Mouse (Mus musculus): Measurements from ENCODE around the gene Spata2. TPM values are rescaled to one million over a fixed set of nuclear protein-coding genes. Genes with fewer than 3 reads are reported as not detected.

Spata2 gene
- 10 to 100 TPM; 24.1 to 30.1 TPM for polyA plus RNA-seq (2017; shearing (Covaris generic))

DNA sequence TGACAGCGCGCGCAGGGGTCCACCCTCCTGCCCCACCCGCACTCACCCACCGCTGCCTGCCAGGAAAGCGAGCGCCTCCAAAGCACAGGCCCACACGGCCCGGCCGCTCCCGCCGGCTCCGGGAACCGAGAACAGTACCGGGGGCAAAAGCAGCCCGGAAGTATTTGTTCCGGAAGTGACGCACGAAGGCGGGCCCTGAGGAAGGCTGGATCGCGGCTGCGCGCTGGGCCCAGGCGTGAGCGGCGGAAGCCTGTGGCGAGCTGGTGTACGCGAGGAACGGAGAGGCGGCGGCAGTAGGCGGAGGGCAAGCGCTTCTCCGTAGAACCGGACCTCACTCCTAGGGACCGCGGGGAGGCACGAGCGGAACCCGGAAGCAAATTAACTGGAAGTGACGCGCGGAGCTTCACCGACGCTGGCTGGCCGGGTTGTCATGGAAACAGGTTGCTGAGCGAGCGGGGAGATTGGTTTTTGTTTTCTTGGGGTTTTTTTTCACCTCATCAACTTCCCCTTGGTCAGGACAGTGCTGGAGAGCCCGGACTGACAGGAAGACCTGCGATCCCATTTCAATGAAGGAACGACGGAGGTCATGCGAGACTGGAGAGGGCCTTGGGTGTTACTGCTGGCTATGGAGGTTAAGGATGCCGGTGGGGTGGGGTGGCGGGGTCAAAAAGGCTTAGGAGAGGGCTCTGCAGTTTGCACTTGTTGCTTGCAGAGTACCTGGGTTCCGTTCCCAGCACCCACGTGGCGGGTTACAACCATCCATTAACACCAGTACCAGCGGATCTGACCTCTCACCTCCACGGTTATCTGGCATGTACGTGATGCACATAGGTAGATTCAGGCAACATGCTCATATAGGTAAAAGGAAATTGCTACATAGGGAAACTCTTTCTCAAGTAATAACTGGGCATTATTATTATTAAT is at the start of gene Spata2:
Gene Spata2, minus strand, starts transcription at position 175 of the 924 bp plus-strand sequence.

DNA sequence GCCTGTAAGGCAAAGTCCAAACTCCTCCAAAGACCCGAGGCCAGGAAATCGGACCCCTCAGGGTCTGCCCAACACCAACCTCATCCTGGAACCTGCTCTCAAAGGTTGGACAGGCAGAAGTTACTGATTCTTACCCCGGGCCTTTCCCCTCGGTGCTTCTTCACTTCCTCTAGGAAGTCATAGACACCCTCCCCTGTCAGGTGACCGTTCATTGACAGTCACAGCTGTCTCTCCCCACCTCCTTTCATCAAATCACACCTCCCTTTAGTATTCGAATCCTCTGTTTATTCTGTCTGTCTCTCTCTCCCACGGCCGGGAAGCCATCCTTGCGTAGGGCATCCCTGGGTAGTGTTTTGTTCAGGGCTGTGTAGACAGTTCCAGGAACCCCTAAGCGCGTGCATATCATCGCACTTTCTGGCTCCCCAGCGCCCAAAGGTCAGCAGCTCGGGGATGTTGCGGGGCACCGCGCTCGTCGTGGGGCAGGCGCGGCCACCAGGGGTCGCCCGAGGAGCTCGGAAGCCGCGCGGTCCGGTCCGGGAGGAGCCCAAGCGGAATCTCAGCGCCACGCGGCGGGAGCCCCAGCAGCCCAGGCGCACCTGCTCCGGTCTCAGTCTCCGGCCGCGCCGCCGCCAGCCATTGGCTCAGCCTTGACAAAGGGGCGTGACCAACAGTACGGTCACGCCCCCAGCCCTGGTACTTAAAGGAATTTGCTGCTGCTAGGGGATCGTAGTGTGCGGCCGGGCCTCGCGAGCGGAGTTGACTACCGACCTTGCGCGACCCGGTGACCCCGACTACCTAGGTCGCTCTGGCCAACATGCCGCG is 45.0 kb upstream of the Spata2 start, which contains the start of gene Snai1:
Gene Snai1, plus strand, starts transcription at position 720 of the 822 bp plus-strand sequence.

DNA sequence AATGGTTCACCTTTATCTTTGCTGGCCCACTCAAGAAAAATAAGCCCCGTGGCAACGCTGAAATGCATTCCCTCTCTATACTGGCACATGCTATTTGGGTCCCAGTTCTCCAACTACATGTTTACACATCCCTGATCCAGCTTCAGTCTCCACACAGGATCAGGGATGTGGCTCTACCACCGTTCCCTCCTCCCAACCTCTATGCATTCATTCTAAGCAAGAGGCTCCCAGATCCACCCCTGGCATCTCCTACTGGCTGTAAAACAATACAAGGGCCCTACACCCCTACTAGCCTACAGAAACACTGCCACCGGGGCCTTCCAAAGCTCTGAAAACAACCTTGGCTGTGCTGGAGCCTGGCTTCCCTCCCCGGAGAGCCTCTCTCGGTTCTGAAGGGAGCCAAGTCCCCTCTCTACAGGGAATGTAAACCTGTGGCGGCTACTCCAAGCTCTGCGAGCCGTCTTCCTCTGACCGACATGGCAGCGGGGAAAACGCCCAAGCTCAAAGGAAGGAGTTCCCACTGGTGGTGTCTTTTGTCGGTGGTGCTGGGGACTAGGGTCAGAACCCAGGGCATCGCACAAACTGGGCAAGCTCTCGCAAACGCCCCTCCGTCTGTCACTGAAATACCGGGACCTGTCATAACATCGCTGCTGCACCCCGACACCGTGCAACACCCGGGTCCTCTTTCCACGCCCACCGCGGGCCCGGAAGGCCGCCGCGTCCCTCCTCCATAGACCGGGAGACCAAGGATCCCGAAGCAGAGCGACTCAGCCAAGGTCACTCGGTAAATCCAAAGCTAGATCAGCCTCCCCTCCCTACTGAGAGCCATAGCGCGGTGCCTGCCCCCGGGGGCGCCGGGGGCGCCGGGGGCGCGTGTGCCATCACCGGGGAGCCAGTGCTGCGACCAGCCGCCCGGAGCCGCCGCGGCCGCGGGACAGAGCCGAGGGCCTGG is 654 bp downstream of the Spata2 start, which contains the start of gene Rnf114:
Gene Rnf114, plus strand, starts transcription at position 889 of the 952 bp plus-strand sequence.

Other genes starting within 250 kb of the Spata2 start
- 10 to 100 TPM; 21.5 to 32.3 TPM for gene B4galt5, start 143.7 kb downstream of the Spata2 start, polyA plus RNA-seq (2017; shearing (Covaris generic))
- gene Slc9a8, start 71.2 kb downstream of the Spata2 start, polyA plus RNA-seq (2017; shearing (Covaris generic)) = 10 to 100 TPM; 59.6 to 78.9 TPM
- gene Rnf114, start 242 bp downstream of the Spata2 start, polyA plus RNA-seq (2017; shearing (Covaris generic)) = 100 to 1,000 TPM; 213 to 254 TPM
- under 1 TPM in 1 of 2 experiments, not detected in 1; 0.69 TPM for gene Snai1, start 45.3 kb upstream of the Spata2 start, polyA plus RNA-seq (2017; shearing (Covaris generic))
- 100 to 1,000 TPM; 259 to 269 TPM for gene Ube2v1, start 139.2 kb upstream of the Spata2 start, polyA plus RNA-seq (2017; shearing (Covaris generic))
- gene Gm20431, start 168.6 kb upstream of the Spata2 start, polyA plus RNA-seq (2017; shearing (Covaris generic)) = 10 to 100 TPM; 19.1 to 24.6 TPM
- gene Cebpb, start 196.0 kb upstream of the Spata2 start, polyA plus RNA-seq (2017; shearing (Covaris generic)) = 10 to 100 TPM; 51.3 to 69.3 TPM
- 100 to 1,000 TPM in 1 of 2 experiments, 10 to 100 TPM in 1; 83.2 to 124 TPM for gene Tmem189, start 196.9 kb upstream of the Spata2 start, polyA plus RNA-seq (2017; shearing (Covaris generic))